Mouse (Mus musculus): ENCODE results near the gene Psmd13. TPM values are rescaled to one million over a fixed set of nuclear protein-coding genes. Genes with fewer than 3 reads are reported as not detected.

Psmd13 gene
- polyA plus RNA-seq, 1 experiment from 2014 or later = 214 TPM

- Histone ChIP-seq H3K4me3 (replicated peaks) (no peak overlapping the region), H3K27me3 (replicated peaks) (0 out of 2 replicates have a peak, but pooled peaks cover 6% of the 10 kb centered on the region), H3K4me2 (no peak overlapping the region), H3K27ac (no peak overlapping the region), H3K36me3 (no peaks in the 10 kb centered on the region), H3K9ac (no peak overlapping the region), H3K4me1 (0 out of 2 replicates have a peak, but pooled peaks cover 6% of the 10 kb centered on the region), H3K9me3 (no peaks in the 10 kb centered on the region)
- WGBS = 67% methylated on average over 4 of the region's 4 CpGs
- no peak for ATAC-seq (ENCODE audit: insufficient read depth, low FRiP score, low read depth)
These were observed 36.1 kb upstream of the Psmd13 start for GRCm38 (mm10) chr7:140845683-140846082.

DNA sequence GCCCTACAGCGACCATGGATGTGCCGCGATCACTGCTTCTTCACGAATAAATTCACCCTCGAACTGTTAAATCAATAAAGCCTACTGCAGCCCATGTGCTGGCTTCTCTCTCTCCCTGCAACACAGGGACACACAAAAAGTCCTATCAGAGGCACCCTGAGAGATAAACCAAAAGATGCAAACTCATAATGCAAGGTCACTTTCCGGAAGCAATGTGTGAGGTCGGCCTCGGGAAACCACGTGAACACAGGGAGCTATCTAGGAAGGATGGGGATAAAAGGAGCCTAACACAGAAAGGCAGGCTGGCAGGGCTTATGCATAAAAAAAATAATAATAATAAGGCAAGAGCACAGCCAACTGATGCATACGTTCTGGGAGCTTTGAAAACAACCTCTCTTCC, 35.1 kb upstream of the Psmd13 start:
- no peak overlapping the region for H3K4me3 ChIP-seq (replicated peaks)
- no peak overlapping the region for H3K27ac ChIP-seq
- no peak for ATAC-seq (ENCODE audit: insufficient read depth, low FRiP score, low read depth)
- 78% methylated on average over 10 of the region's 10 CpGs for WGBS
- no peaks in the 10 kb centered on the region for H3K9me3 ChIP-seq
- 0 out of 2 replicates have a peak, but pooled peaks cover 2% of the 10 kb centered on the region for H3K4me1 ChIP-seq
- 0 out of 2 replicates have a peak, but pooled peaks cover 6% of the 10 kb centered on the region for H3K27me3 ChIP-seq (replicated peaks)
- 0 out of 2 replicates have a peak, but pooled peaks cover 3% of the 10 kb centered on the region for H3K36me3 ChIP-seq
- H3K4me2 ChIP-seq = no peak overlapping the region
- H3K9ac ChIP-seq = no peak overlapping the region

DNA sequence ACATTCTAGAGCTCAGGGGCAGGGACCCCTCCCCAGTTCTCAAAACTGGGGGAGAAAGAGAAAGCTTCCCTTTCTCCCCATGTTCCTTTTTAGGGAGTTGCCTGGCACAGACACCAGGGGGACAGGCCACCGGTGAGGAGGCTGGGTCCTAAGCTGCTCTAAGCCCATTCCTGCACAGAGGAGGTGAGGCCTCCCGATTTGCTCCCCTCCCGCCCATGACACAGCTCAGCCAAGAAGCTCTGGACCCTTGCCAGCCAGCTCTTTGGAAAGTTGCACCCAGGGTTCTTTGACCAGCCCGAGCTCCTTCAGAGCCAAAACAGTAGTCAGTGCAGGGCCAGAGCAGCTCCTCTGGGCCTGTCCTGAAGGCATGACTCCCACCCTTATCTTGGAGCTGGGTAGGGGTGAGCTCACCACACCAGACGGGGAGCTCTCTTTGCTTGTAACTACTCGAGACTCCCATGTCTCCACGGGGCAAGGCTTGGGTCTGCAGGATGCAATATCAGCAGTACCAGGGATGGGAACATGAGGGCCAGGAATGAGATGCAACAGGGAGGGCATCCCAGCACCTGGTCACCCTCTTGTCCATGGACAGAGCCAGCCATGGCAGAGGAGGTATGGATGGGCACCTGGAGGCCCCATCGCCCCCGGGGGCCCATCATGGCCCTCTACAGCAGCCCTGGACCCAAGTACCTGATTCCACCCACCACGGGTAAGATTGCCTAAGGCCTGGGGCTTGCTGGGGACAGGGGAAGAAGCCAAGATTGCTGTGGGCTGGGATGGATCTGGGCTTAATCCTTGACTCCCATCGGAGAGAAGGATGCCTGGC, 33.8 kb upstream of the Psmd13 start, which contains the start of gene Odf3:
Odf3 (plus strand) TSS at position 51 of the 826 bp plus-strand sequence.
- H3K9me3 ChIP-seq = no peaks in the 10 kb centered on the region
- no peak within 1 kb of the TSS for H3K4me3 ChIP-seq (replicated peaks)
- H3K36me3 ChIP-seq = peaks cover 14% of the 10 kb centered on the region; the same call in 1 of the 2 replicates
- H3K27me3 ChIP-seq (replicated peaks) = 0 out of 2 replicates have a peak, but pooled peaks cover 3% of the 10 kb centered on the region
- no peak within 1 kb of the TSS for H3K27ac ChIP-seq
- no peaks in the 10 kb centered on the region for H3K4me1 ChIP-seq
- no peak within 1 kb of the TSS for H3K9ac ChIP-seq
- 55% methylated on average over 11 of the region's 11 CpGs for WGBS
- H3K4me2 ChIP-seq = no peak within 1 kb of the TSS
- no peak for ATAC-seq (ENCODE audit: insufficient read depth, low FRiP score, low read depth)

- Histone ChIP-seq H3K4me3 (replicated peaks) (no peak overlapping the region), H3K4me2 (no peak overlapping the region), H3K36me3 (peaks cover 21% of the 10 kb centered on the region), H3K27me3 (replicated peaks) (0 out of 2 replicates have a peak, but pooled peaks cover 3% of the 10 kb centered on the region), H3K9me3 (no peaks in the 10 kb centered on the region), H3K4me1 (no peaks in the 10 kb centered on the region), H3K9ac (no peak overlapping the region), H3K27ac (no peak overlapping the region)
- no peak for ATAC-seq (ENCODE audit: insufficient read depth, low FRiP score, low read depth)
- WGBS = 88% methylated on average over 10 of the region's 10 CpGs
These were observed 33.2 kb upstream of the Psmd13 start for GRCm38 (mm10) chr7:140848591-140848990.

GRCm38 (mm10) chr7:140851916-140852315, 29.9 kb upstream of the Psmd13 start:
- Histone ChIP-seq H3K4me2 (no peak overlapping the region), H3K36me3 (peaks cover 29% of the 10 kb centered on the region), H3K4me1 (peaks cover 10% of the 10 kb centered on the region), H3K4me3 (replicated peaks) (no peak overlapping the region), H3K27ac (no peak overlapping the region), H3K27me3 (replicated peaks) (no peaks in the 10 kb centered on the region), H3K9ac (no peak overlapping the region), H3K9me3 (no peaks in the 10 kb centered on the region)
- ATAC-seq (ENCODE audit: insufficient read depth, low FRiP score, low read depth) = no peak
- whole genome bisulfite sequencing = 90% methylated on average over 4 of the region's 4 CpGs

DNA sequence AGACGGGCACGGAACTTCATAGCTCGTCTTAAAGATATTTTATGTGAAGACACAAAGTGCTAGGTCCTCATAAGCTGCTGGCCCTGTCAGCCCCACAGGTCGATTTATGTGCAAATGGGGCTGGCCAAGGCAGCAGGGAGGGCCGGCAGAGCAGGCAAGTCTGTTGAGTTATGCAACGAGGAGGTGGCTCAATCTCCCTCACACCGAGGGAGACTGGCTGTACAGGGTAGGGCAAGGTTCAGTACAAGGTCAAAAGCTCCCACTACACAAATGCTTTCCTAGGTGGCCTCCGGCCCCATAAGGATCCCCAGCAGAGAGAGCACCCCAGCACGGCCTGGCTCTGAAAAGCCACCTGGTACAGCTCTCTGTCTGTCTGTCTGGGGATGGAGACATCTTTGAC, 28.4 kb upstream of the Psmd13 start:
- Histone ChIP-seq H3K4me3 (replicated peaks) (no peak overlapping the region), H3K27ac (no peak overlapping the region), H3K9ac (no peak overlapping the region), H3K36me3 (peaks cover 29% of the 10 kb centered on the region), H3K27me3 (replicated peaks) (no peaks in the 10 kb centered on the region), H3K4me1 (peaks cover 16% of the 10 kb centered on the region), H3K4me2 (no peak overlapping the region), H3K9me3 (no peaks in the 10 kb centered on the region)
- ATAC-seq (ENCODE audit: insufficient read depth, low FRiP score, low read depth) = no peak
- 80% methylated on average over 9 of the region's 9 CpGs for WGBS

DNA sequence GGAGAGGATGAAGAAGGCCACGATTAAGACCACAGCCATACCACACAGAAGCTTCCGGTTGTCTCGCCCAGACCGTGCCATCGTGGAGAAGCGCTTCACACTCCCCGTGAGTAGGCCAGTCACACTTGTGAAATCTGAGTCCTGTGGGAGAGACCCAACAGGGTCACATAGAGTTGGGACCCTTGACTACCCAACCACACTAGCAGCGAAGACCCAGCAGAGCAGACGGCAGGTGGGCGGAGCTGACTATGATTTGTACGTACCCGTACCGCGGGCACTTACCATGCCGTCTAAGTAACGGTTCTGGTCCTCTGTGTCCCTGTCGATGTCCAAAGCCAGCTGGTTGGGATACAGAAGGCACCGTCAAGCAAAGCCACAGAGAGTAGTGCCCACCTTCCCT, 27.3 kb upstream of the Psmd13 start:
- Histone ChIP-seq H3K27ac (no peak overlapping the region), H3K9me3 (no peaks in the 10 kb centered on the region), H3K9ac (no peak overlapping the region), H3K4me2 (no peak overlapping the region), H3K4me3 (replicated peaks) (no peak overlapping the region), H3K4me1 (peaks cover 27% of the 10 kb centered on the region), H3K36me3 (peaks cover 37% of the 10 kb centered on the region), H3K27me3 (replicated peaks) (no peaks in the 10 kb centered on the region)
- 94% methylated on average over 18 of the region's 18 CpGs for WGBS
- no peak for ATAC-seq (ENCODE audit: insufficient read depth, low FRiP score, low read depth)

GRCm38 (mm10) chr7:140855181-140855580, 26.6 kb upstream of the Psmd13 start:
- peaks cover 27% of the 10 kb centered on the region for H3K4me1 ChIP-seq
- H3K4me3 ChIP-seq (replicated peaks) = peak overlapping the region; percentile 67
- H3K9me3 ChIP-seq = no peaks in the 10 kb centered on the region
- 68% methylated on average over 9 of the region's 9 CpGs for WGBS
- ATAC-seq (ENCODE audit: insufficient read depth, low FRiP score, low read depth) = no peak
- peak overlapping the region; percentile 55 for H3K9ac ChIP-seq
- peak overlapping the region; percentile 99 for H3K4me2 ChIP-seq
- peaks cover 43% of the 10 kb centered on the region for H3K36me3 ChIP-seq
- H3K27ac ChIP-seq = 0 out of 2 replicates have a peak overlapping the region, but pooled peaks have one; percentile 98
- H3K27me3 ChIP-seq (replicated peaks) = no peaks in the 10 kb centered on the region

DNA sequence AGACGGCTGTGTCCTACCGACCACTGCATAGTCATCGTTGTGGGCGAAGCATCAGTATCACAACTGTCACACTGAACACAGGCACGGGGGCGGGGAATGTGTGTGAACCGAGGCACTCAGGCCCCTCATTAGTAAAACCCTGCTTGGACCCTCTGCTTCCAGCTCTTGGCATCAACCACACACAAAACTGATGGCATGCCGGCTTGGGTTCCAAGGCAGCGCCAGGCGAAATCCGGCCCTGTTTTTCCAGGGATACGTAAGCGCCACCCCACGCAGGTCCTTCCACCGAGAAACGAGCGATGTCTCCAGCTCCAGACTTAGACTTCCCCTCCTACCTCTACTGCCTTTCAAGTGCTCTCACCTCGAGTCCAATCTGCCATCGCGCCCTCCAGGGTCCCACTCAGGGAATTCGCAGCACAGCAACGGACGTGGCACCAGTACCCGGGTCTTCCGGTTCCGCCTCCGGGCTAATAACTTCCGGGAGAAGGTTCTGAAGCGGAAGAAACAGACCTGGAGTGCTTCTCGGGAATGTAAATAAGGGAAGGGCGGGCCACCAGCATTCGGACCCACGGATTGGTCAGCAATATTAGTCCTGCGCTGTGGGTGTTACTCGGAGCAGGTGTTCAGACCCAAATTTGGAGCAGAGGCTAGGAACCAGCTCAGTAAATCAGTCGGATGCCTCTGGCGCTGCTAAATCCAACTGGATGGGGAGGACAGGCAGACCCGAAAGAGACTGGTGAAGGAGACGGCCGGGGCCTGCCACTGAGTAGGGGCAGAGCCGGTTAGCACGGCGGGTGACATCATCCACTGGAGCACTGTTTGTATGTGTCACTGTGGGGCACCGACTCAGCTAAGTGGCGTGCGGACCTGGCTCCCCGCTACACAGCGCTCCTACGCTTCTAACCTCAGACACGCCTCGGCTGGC, 25.6 kb upstream of the Psmd13 start, which contains the start of gene Gm45785:
Gm45785 (minus strand) TSS at position 472 of the 925 bp plus-strand sequence.
- Histone ChIP-seq H3K9me3 (no peaks in the 10 kb centered on the region), H3K36me3 (peaks cover 50% of the 10 kb centered on the region), H3K4me2 (peak within 1 kb of the TSS; percentile 99), H3K9ac (peak within 1 kb of the TSS; percentile 73), H3K4me3 (replicated peaks) (peak within 1 kb of the TSS; percentile 67), H3K27ac (peak within 1 kb of the TSS; percentile 98), H3K4me1 (peaks cover 27% of the 10 kb centered on the region), H3K27me3 (replicated peaks) (no peaks in the 10 kb centered on the region)
- peak; percentile 86 for ATAC-seq (ENCODE audit: insufficient read depth, low FRiP score, low read depth)
- WGBS = under 1% methylated on average over 51 of the region's 51 CpGs

DNA sequence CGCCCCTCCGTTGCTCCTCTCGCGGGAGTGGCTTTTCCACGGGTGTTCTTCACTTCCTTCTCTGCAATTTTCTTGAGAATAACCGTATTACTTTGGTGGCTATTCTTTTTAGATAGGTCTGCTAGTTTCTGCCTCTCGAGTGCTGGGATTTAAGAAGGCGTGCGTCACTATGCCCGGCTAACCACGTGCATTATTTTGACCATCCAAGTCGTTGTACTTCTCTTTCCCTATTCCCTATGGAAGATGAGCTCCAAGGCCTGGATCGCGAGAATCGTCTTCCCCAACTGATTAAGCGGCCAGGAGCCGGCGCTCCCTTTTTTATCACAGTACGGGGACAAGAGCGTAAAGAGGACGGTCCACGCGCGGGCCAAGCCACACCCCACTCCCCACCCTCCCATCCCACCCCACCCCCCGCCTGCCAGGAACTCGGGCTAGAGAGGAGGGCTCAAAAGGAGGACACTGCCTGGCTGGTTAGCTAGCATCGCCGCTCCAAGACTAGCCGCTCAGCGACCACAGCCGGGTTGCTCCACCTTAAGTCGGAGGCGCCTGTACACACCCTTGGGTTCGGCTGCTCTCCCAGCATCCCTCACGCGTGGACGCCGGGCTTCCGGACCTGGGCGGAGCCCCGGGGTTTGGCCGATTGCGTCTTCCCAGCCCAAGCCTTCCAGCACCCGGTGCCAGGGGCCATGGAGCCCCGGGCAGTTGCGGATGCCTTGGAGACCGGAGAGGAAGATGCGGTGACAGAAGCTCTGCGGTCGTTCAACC, 24.8 kb upstream of the Psmd13 start, which contains the start of gene Ric8a:
Ric8a (plus strand) TSS at position 173 of the 765 bp plus-strand sequence.
- Histone ChIP-seq H3K27ac (peak within 1 kb of the TSS; percentile 98), H3K4me3 (replicated peaks) (peak within 1 kb of the TSS; percentile 67), H3K4me1 (peaks cover 27% of the 10 kb centered on the region), H3K9me3 (no peaks in the 10 kb centered on the region), H3K36me3 (peaks cover 52% of the 10 kb centered on the region), H3K9ac (peak within 1 kb of the TSS; percentile 73), H3K27me3 (replicated peaks) (no peaks in the 10 kb centered on the region), H3K4me2 (peak within 1 kb of the TSS; percentile 99)
- WGBS = under 1% methylated on average over 50 of the region's 50 CpGs
- peak; percentile 86 for ATAC-seq (ENCODE audit: insufficient read depth, low FRiP score, low read depth)
